In the genomic region with DNA sequence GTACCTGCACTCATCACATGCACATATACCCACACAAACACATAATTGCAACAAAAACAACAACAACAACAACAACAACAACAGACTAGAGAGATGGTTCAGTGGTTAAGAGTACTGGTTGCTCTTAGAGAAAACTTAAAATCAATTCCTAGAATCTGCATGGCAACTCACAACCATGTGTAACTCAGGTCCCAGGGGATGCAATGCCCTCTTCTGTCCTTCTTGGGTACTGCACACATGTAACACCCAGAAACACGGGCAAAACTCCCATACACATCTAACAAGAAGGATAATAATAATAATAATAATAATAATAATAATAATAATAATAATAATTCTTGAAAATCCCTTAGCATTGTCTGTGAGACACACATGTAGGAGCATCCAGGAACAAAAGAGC, we compare ENCODE assay signal across 10 mouse cellular contexts. TPM values are rescaled to one million over a fixed set of nuclear protein-coding genes. Genes with fewer than 3 reads are reported as not detected.
A peak's percentile ranks its signal among the peaks of the same experiment; 100 is the strongest.
DNase-seq lines count a peak whose midpoint lies in the region; ATAC-seq and TF ChIP-seq lines count a peak whose summit lies in the region.
"Had no signal": no experiment of that assay in that cellular context is flagged by ENCODE, and none has a peak within 500 bp of the region (broad histone marks: within the 10 kb centered on the region; RNA-seq: fewer than 3 reads in every experiment).

No protein-coding gene starts in this region.

- peak; percentile 81 for TF ChIP-seq CTCF in left cerebral cortex, adult 2 months (IDR thresholded peaks at IDR 0.05)

- TF ChIP-seq POLR2A in limb, embryonic 14.5 days (IDR thresholded peaks at IDR 0.05; ENCODE audit: borderline replicate concordance, extremely low read depth, insufficient read depth, insufficient read length) = no peak

- 21% methylated on average over 1 of the region's 1 CpGs for WGBS in limb, embryonic 14.5 days
- WGBS in neural tube, embryonic 14.5 days = 9% methylated on average over 1 of the region's 1 CpGs

- H3K4me3 ChIP-seq in left cerebral cortex, adult 2 months = no peak overlapping the region
- H3K4me3 ChIP-seq in limb, embryonic 14.5 days (replicated peaks; ENCODE audit: low read length) = no peak overlapping the region
- no peak overlapping the region for H3K4me3 ChIP-seq in neural tube, embryonic 14.5 days (ENCODE audit: low read depth, low read length)
- H3K4me3 ChIP-seq: embryonic facial prominence, embryonic 12.5 days; lung, embryonic 15.5 days had no signal

- no peaks in the 10 kb centered on the region for H3K36me3 ChIP-seq in limb, embryonic 14.5 days (ENCODE audit: control insufficient read depth, insufficient read depth, low read length)
- H3K36me3 ChIP-seq in neural tube, embryonic 14.5 days (ENCODE audit: control insufficient read depth, insufficient read depth, low read length) = no peaks in the 10 kb centered on the region
- H3K36me3 ChIP-seq: embryonic facial prominence, embryonic 12.5 days; lung, embryonic 15.5 days had no signal

- ATAC-seq in limb, embryonic 14.5 days (ENCODE audit: low FRiP score, low read depth) = no peak
- ATAC-seq in neural tube, embryonic 14.5 days (ENCODE audit: low read depth) = peak; percentile 34; the same call in 1 of the 2 replicates
- ATAC-seq in megakaryocyte-erythroid progenitor cell, adult 5-6 weeks (replicated peaks; ENCODE audit: low FRiP score, low TSS enrichment, poor library complexity, severe bottlenecking) = no peak; the same call in 1 of the 2 replicates

- H3K4me1 ChIP-seq in limb, embryonic 14.5 days (ENCODE audit: control insufficient read depth, insufficient read depth, low read length) = no peaks in the 10 kb centered on the region
- no peaks in the 10 kb centered on the region; the same call in 1 of the 2 replicates for H3K4me1 ChIP-seq in neural tube, embryonic 14.5 days (ENCODE audit: control insufficient read depth, insufficient read depth, low read length)
- H3K4me1 ChIP-seq: embryonic facial prominence, embryonic 12.5 days had no signal

- no peak overlapping the region for H3K27ac ChIP-seq in left cerebral cortex, adult 2 months
- H3K27ac ChIP-seq in limb, embryonic 14.5 days (replicated peaks; ENCODE audit: low read depth, low read length) = no peak overlapping the region
- no peak overlapping the region for H3K27ac ChIP-seq in neural tube, embryonic 14.5 days (ENCODE audit: low read depth, low read length)
- H3K27ac ChIP-seq: embryonic facial prominence, embryonic 12.5 days; lung, embryonic 15.5 days had no signal

- no peaks in the 10 kb centered on the region for H3K9me3 ChIP-seq in limb, embryonic 14.5 days (ENCODE audit: control insufficient read depth, low read length)
- H3K9me3 ChIP-seq in neural tube, embryonic 14.5 days (ENCODE audit: control insufficient read depth, low read length) = no peaks in the 10 kb centered on the region
- H3K9me3 ChIP-seq: embryonic facial prominence, embryonic 12.5 days; lung, embryonic 15.5 days had no signal

- no peaks in the 10 kb centered on the region for H3K27me3 ChIP-seq in limb, embryonic 14.5 days (ENCODE audit: control insufficient read depth, insufficient read depth, low read length)
- no peaks in the 10 kb centered on the region for H3K27me3 ChIP-seq in neural tube, embryonic 14.5 days (ENCODE audit: control insufficient read depth, insufficient read depth, low read length)
- H3K27me3 ChIP-seq: embryonic facial prominence, embryonic 12.5 days; lung, embryonic 15.5 days had no signal

- no peak overlapping the region for H3K9ac ChIP-seq in limb, embryonic 14.5 days (ENCODE audit: low read depth, low read length, severe bottlenecking)
- no peak overlapping the region for H3K9ac ChIP-seq in neural tube, embryonic 14.5 days (replicated peaks; ENCODE audit: low read depth, low read length)
- H3K9ac ChIP-seq: embryonic facial prominence, embryonic 12.5 days; lung, embryonic 15.5 days had no signal

- intact Hi-C loops in left cerebral cortex, adult 2 months (cut with DNase I) = loop anchor here (1.0 to 5.0 kb wide), 2 partner anchors 156 to 160 kb away; no protein-coding TSS in a partner anchor

- H3K4me2 ChIP-seq in limb, embryonic 14.5 days (replicated peaks; ENCODE audit: low read depth, low read length, severe bottlenecking) = no peak overlapping the region
- H3K4me2 ChIP-seq in neural tube, embryonic 14.5 days (ENCODE audit: low read depth, low read length) = no peak overlapping the region
- H3K4me2 ChIP-seq: embryonic facial prominence, embryonic 12.5 days; lung, embryonic 15.5 days had no signal

- DNase-seq in left cerebral cortex, adult 2 months (ENCODE audit: extremely low spot score in 1 of 2, low spot score in 2 of 2) = peak; percentile 54 to 64
- no peak for DNase-seq in left cerebral cortex, adult 11 months (ENCODE audit: low spot score)
- peak; percentile 31 for DNase-seq in Muller cell, postnatal 12 days (ENCODE audit: inconsistent ontology term)
- peak; percentile 81 to 86 for DNase-seq in cerebellum, postnatal 14 days
- peak; percentile 67 for DNase-seq in heart, adult 8-10 months (ENCODE audit: low spot score)
- DNase-seq in limb, embryonic 14.5 days (ENCODE audit: low spot score) = peak; percentile 32

RNA-seq across cellular contexts. Expression of gene Dguok, which starts 5.7 kb away (rescaled TPM):
- 10 to 100 TPM; 25.2 to 31.0 TPM for total RNA-seq in left cerebral cortex, adult 2 months (2021)
- 10 to 100 TPM; 32.7 to 37.1 (median 34.4) TPM for total RNA-seq in heart, adult 8-10 months (2022)
- 89.0 and 104 TPM in 2 replicates for polyA plus RNA-seq in limb, embryonic 14.5 days (2012; rRNA removed)
- polyA plus RNA-seq in limb, embryonic 14.5 days (2014; fragmentation: Nextera tagmentation; extraction: Ambion mirVana) = 77.0 and 87.0 TPM in 2 replicates
- 76.5 and 80.2 TPM in 2 replicates for polyA plus RNA-seq in neural tube, embryonic 14.5 days (2014; fragmentation: Nextera tagmentation; extraction: Ambion mirVana)
- 53.6 and 64.2 TPM in 2 replicates for total RNA-seq in megakaryocyte-erythroid progenitor cell, adult 5-6 weeks (2014; fragmentation: Nextera tagmentation)
- total RNA-seq in megakaryocyte-erythroid progenitor cell, adult 5-6 weeks (2017) = 35.7 and 37.9 TPM in 2 replicates

RNA-seq across cellular contexts. Expression of gene Actg2, which starts 23.6 kb away (rescaled TPM):
- total RNA-seq in left cerebral cortex, adult 2 months (2021) = not detected
- 1 to 10 TPM in 2 of 4 experiments, under 1 TPM in 2; 0.33 to 1.6 (median 0.89) TPM for total RNA-seq in heart, adult 8-10 months (2022)
- polyA plus RNA-seq in limb, embryonic 14.5 days (2012; rRNA removed) = 5.1 and 5.3 TPM in 2 replicates
- polyA plus RNA-seq in limb, embryonic 14.5 days (2014; fragmentation: Nextera tagmentation; extraction: Ambion mirVana) = 5.5 and 5.6 TPM in 2 replicates
- 0.80 and 1.1 TPM in 2 replicates for polyA plus RNA-seq in neural tube, embryonic 14.5 days (2014; fragmentation: Nextera tagmentation; extraction: Ambion mirVana)
- not detected in 2 replicates for total RNA-seq in megakaryocyte-erythroid progenitor cell, adult 5-6 weeks (2014; fragmentation: Nextera tagmentation)
- not detected in 2 replicates for total RNA-seq in megakaryocyte-erythroid progenitor cell, adult 5-6 weeks (2017)

RNA-seq across cellular contexts. Expression of gene Tet3, which starts 53.6 kb away (rescaled TPM):
- total RNA-seq in left cerebral cortex, adult 2 months (2021) = 10 to 100 TPM; 74.6 to 90.0 TPM
- 10 to 100 TPM; 15.5 to 19.8 (median 17.2) TPM for total RNA-seq in heart, adult 8-10 months (2022)
- 21.1 and 24.9 TPM in 2 replicates for polyA plus RNA-seq in limb, embryonic 14.5 days (2012; rRNA removed)
- 44.3 and 49.0 TPM in 2 replicates for polyA plus RNA-seq in limb, embryonic 14.5 days (2014; fragmentation: Nextera tagmentation; extraction: Ambion mirVana)
- polyA plus RNA-seq in neural tube, embryonic 14.5 days (2014; fragmentation: Nextera tagmentation; extraction: Ambion mirVana) = 47.7 and 67.0 TPM in 2 replicates
- total RNA-seq in megakaryocyte-erythroid progenitor cell, adult 5-6 weeks (2014; fragmentation: Nextera tagmentation) = 46.9 and 55.9 TPM in 2 replicates
- total RNA-seq in megakaryocyte-erythroid progenitor cell, adult 5-6 weeks (2017) = 12.6 and 13.5 TPM in 2 replicates
